Mouse (Mus musculus): ENCODE data around the gene Erc1. TPM values are rescaled to one million over a fixed set of nuclear protein-coding genes. Genes with fewer than 3 reads are reported as not detected.

Gene Erc1
- polyA plus RNA-seq, 1 experiment from 2014 or later = 18.7 TPM

DNA sequence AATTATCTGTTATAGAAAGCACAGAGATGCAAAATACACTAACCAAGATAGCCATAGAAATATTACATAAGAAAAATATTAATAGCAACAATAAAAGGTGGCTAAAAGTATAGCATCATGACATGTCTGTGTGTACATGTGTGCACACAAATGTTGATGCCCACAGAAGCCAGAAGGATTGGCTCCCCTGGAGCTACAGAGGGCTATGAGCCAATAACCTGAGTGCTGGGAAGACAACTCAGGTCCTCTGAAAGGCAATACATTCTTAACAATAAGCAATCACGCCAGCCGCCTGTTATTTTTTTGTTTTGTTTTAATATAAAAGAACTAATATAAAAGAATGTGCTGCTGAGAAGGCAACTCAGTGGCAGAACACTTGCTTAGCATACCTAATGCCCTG lies 44.7 kb downstream of the Erc1 start:
- no peak for ATAC-seq (ENCODE audit: insufficient number of reproducible peaks, low FRiP score)
- no peak overlapping the region for H3K4me2 ChIP-seq
- WGBS = 92% methylated on average over 2 of the region's 2 CpGs
- 0 out of 2 replicates have a peak, but pooled peaks cover 7% of the 10 kb centered on the region for H3K4me1 ChIP-seq (replicated peaks)
- no peak overlapping the region for H3K4me3 ChIP-seq
- no peak overlapping the region for H3K27ac ChIP-seq (ENCODE audit: poor library complexity, severe bottlenecking)
- H3K36me3 ChIP-seq = peaks cover 2% of the 10 kb centered on the region; the same call in 1 of the 2 replicates
- no peaks in the 10 kb centered on the region for H3K9me3 ChIP-seq (replicated peaks)
- H3K9ac ChIP-seq = no peak overlapping the region
- H3K27me3 ChIP-seq (replicated peaks) = no peaks in the 10 kb centered on the region

DNA sequence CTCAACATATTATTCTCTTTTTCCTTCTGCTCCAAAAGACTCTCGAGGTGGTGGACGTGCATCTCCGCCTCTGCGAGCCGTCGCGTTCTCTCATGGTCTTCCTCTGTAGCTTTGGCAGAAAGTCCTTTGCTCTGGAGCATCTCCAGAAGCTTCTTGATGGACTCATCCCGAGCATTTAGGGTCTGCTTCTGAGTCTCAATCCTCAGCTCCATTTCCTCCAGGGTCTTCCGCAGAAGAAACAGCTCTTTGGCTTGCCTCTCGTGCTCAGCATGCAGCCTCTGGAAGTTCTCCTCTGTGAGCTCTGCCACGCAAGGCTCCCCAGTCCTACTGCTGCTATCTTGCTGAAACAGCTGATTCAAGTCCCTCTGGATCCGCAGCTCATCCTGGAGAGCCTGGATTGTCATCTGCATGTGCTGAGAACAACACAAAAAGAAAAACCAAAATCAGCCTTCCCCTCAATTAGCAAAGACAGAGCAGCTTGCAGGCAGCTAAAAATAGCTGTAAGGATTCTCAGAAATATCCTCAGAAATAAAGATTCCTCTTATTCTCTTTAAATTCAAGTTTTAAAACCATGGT lies 51.0 kb downstream of the Erc1 start:
- H3K4me3 ChIP-seq = no peak overlapping the region
- H3K4me1 ChIP-seq (replicated peaks) = no peaks in the 10 kb centered on the region
- no peak for ATAC-seq (ENCODE audit: insufficient number of reproducible peaks, low FRiP score)
- H3K27ac ChIP-seq (ENCODE audit: poor library complexity, severe bottlenecking) = no peak overlapping the region
- peaks cover 12% of the 10 kb centered on the region for H3K36me3 ChIP-seq
- no peaks in the 10 kb centered on the region for H3K27me3 ChIP-seq (replicated peaks)
- no peak overlapping the region for H3K9ac ChIP-seq
- WGBS = 87% methylated on average over 12 of the region's 12 CpGs
- H3K9me3 ChIP-seq (replicated peaks) = no peaks in the 10 kb centered on the region
- H3K4me2 ChIP-seq = no peak overlapping the region

DNA sequence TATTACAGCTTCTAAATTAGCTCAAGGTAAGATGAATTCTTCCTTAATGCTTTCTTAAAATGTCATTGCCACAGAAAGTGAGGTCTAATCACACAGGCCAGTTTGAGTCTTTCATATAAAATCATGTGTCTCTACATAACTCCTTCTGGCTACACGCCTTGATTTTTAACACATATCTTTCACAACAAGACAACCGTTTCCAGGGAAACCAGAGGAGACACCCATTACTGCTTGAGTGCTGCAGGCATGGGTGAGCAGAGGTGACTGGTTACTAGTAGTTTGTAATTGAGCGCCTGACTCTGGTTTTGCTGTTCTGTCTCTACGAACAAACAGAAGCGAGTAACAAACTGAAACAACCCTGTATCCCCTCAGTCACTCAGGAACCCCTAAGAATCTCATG lies 51.7 kb downstream of the Erc1 start:
- no peaks in the 10 kb centered on the region for H3K4me1 ChIP-seq (replicated peaks)
- H3K27ac ChIP-seq (ENCODE audit: poor library complexity, severe bottlenecking) = no peak overlapping the region
- no peak overlapping the region for H3K9ac ChIP-seq
- H3K4me3 ChIP-seq = no peak overlapping the region
- no peak for ATAC-seq (ENCODE audit: insufficient number of reproducible peaks, low FRiP score)
- H3K27me3 ChIP-seq (replicated peaks) = no peaks in the 10 kb centered on the region
- no peaks in the 10 kb centered on the region for H3K9me3 ChIP-seq (replicated peaks)
- H3K36me3 ChIP-seq = peaks cover 12% of the 10 kb centered on the region
- no peak overlapping the region for H3K4me2 ChIP-seq
- 92% methylated on average over 5 of the region's 5 CpGs for WGBS

DNA sequence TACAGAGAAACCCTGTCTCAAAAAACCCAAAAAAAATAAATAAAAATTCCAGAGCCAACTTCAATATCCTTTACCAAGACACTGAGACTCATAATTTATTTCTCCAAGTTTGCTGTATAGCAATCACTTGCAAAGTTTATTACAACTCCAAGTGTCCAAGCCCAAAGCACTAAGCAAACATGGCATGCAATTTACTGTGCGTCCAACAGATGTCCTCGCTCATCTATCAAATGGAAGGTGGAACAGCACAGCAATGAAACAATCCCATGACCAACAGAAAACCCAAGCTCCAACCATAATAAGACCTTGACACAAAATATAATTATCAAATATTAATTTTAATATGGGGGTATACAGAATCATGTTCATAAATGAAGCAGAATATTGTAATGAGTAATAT lies 55.4 kb downstream of the Erc1 start:
- Histone ChIP-seq H3K27ac (ENCODE audit: poor library complexity, severe bottlenecking) (no peak overlapping the region), H3K9me3 (replicated peaks) (no peaks in the 10 kb centered on the region), H3K36me3 (peaks cover 17% of the 10 kb centered on the region), H3K4me3 (no peak overlapping the region), H3K9ac (no peak overlapping the region), H3K4me2 (no peak overlapping the region), H3K4me1 (replicated peaks) (no peaks in the 10 kb centered on the region), H3K27me3 (replicated peaks) (no peaks in the 10 kb centered on the region)
- ATAC-seq (ENCODE audit: insufficient number of reproducible peaks, low FRiP score) = no peak
- WGBS = 35% methylated on average over 2 of the region's 2 CpGs

DNA sequence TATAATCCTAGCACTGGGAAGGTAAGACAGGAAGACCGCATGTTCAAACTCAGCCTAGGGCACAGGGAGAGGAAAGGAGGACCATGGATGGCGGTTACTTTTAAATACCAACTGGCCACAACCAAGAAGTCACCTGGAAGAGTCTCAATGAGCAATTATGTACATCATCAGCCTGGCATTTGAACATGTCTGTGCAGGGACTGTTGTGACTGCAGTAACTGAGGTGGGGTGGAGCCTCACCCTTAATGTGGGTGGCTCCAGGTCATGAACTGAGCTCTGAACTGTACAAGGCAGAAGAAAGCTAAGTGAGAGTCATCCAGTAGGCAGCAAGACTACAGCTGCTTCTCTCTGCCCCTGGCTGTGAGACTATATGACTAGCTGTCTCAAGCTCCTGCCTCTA lies 65.6 kb downstream of the Erc1 start:
- peaks cover 11% of the 10 kb centered on the region for H3K4me1 ChIP-seq (replicated peaks)
- H3K4me3 ChIP-seq = no peak overlapping the region
- 97% methylated on average over 2 of the region's 2 CpGs for WGBS
- H3K9me3 ChIP-seq (replicated peaks) = no peaks in the 10 kb centered on the region
- H3K27ac ChIP-seq (ENCODE audit: poor library complexity, severe bottlenecking) = no peak overlapping the region
- ATAC-seq (ENCODE audit: insufficient number of reproducible peaks, low FRiP score) = no peak
- no peak overlapping the region for H3K4me2 ChIP-seq
- no peak overlapping the region for H3K9ac ChIP-seq
- H3K36me3 ChIP-seq = peaks cover 14% of the 10 kb centered on the region
- no peaks in the 10 kb centered on the region for H3K27me3 ChIP-seq (replicated peaks)

DNA sequence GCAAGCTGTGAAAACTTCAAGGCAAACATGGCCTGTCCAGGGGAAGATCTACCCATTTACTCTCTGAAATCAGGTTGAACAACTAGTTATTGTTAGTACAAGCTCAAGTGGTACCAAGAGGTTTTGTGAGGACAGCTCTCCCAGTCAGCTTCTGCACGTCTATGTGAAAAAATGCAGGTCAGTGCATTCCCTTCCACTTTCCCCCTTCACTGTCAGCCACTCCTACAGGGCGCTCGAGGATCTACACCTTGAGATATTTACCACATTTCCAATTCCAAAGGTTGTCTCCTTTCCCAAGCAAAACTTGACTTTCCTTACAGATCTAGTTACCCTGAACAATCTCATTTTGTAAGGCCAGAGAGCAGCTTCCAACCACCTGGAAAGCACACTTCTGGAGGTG lies 66.9 kb downstream of the Erc1 start:
- no peak overlapping the region for H3K9ac ChIP-seq
- no peaks in the 10 kb centered on the region for H3K27me3 ChIP-seq (replicated peaks)
- H3K4me2 ChIP-seq = no peak overlapping the region
- no peak for ATAC-seq (ENCODE audit: insufficient number of reproducible peaks, low FRiP score)
- no peaks in the 10 kb centered on the region for H3K9me3 ChIP-seq (replicated peaks)
- H3K27ac ChIP-seq (ENCODE audit: poor library complexity, severe bottlenecking) = no peak overlapping the region
- peaks cover 11% of the 10 kb centered on the region for H3K4me1 ChIP-seq (replicated peaks)
- H3K4me3 ChIP-seq = no peak overlapping the region
- H3K36me3 ChIP-seq = peaks cover 14% of the 10 kb centered on the region
- 65% methylated on average over 3 of the region's 3 CpGs for WGBS

DNA sequence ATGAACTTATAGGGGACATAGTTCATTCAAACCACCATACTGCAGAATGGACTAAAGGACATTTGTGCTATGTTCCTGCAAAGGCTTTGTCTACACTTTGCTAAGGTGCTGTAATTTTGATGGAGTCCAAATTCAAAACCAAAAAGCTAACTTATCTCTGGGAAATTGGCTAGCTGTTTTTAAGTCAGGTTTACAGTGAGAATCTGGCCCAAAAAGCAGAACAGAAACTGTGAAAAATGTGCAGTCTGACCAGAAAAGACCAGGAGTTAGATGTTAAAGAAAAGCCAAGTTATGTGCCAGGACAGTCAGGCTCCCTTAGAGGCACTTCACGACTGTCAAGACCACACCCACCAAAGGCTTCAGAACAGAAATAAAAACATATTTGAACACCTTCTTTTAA lies 79.2 kb downstream of the Erc1 start:
- H3K36me3 ChIP-seq = peaks cover 11% of the 10 kb centered on the region; the same call in 1 of the 2 replicates
- H3K4me2 ChIP-seq = no peak overlapping the region
- H3K4me3 ChIP-seq = no peak overlapping the region
- WGBS = 74% methylated on average over 1 of the region's 1 CpGs
- no peak overlapping the region for H3K9ac ChIP-seq
- H3K9me3 ChIP-seq (replicated peaks) = no peaks in the 10 kb centered on the region; the same call in 1 of the 2 replicates
- H3K27me3 ChIP-seq (replicated peaks) = no peaks in the 10 kb centered on the region
- H3K4me1 ChIP-seq (replicated peaks) = peaks cover 2% of the 10 kb centered on the region; the same call in 1 of the 2 replicates
- no peak overlapping the region for H3K27ac ChIP-seq (ENCODE audit: poor library complexity, severe bottlenecking)
- no peak for ATAC-seq (ENCODE audit: insufficient number of reproducible peaks, low FRiP score)

DNA sequence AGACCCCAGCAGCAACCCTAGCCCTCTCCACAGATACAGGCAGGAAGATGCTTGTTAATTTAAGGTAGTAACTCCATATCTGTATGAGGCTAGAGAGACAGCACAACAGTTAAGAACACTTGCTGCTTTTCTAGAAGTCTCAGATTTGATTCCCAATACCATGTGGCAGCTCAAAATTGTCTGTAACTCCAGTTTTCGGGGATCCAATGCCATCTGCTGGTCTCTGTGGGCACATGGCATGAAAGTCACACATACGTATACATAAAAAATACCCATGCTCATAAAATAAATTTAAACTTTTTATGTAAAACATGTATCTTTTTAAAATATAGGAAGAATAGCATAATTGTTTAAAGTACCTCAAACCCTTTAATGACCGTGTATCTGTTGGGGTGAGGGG lies 83.6 kb downstream of the Erc1 start:
- no peak overlapping the region for H3K9ac ChIP-seq
- H3K4me2 ChIP-seq = no peak overlapping the region
- no peak for ATAC-seq (ENCODE audit: insufficient number of reproducible peaks, low FRiP score)
- WGBS = 89% methylated on average over 3 of the region's 3 CpGs
- no peak overlapping the region for H3K4me3 ChIP-seq
- H3K9me3 ChIP-seq (replicated peaks) = no peaks in the 10 kb centered on the region
- H3K36me3 ChIP-seq = peaks cover 7% of the 10 kb centered on the region
- peaks cover 2% of the 10 kb centered on the region; the same call in 1 of the 2 replicates for H3K4me1 ChIP-seq (replicated peaks)
- no peak overlapping the region for H3K27ac ChIP-seq (ENCODE audit: poor library complexity, severe bottlenecking)
- no peaks in the 10 kb centered on the region for H3K27me3 ChIP-seq (replicated peaks)

DNA sequence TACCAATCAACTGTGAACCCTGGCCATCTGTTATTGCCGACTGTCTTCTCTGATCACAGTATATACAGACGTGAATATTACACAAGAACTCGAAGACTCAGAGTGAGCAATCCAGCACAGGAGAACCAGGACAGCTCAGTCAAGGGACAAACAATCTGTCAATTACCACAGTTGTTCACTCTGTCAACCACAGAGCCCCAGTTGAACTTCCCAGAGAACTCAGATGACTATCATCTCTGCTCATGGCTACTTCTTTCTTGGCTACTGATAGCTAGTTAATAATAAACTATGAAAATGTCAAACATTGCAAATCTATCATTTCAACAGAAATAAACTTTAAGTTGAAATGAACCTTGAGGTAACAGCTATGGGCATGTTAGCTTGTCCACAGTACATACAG lies 88.1 kb downstream of the Erc1 start:
- Histone ChIP-seq H3K4me2 (no peak overlapping the region), H3K27ac (ENCODE audit: poor library complexity, severe bottlenecking) (no peak overlapping the region), H3K4me1 (replicated peaks) (peaks cover 7% of the 10 kb centered on the region; the same call in 1 of the 2 replicates), H3K27me3 (replicated peaks) (no peaks in the 10 kb centered on the region), H3K9ac (no peak overlapping the region), H3K36me3 (peaks cover 7% of the 10 kb centered on the region), H3K4me3 (no peak overlapping the region), H3K9me3 (replicated peaks) (no peaks in the 10 kb centered on the region)
- 85% methylated on average over 3 of the region's 3 CpGs for WGBS
- ATAC-seq (ENCODE audit: insufficient number of reproducible peaks, low FRiP score) = no peak

DNA sequence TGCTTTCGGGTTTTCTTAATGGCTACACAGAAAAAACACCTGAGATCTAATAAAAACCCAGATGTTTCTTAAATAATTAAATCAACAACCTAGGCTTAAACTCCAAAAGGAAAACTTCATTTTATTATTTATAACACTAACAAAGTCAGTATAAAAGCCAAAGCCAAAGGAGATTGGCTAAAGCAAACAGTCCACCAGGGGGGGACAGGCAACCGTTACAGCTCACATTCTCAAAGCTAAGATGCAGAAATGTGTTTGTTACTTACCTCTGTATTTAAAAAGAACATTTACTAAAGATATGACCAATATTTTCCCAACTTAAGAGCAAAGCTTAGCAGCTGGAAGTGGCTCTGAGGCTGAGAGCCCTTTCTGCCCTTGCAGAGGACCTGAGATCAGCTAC lies 89.5 kb downstream of the Erc1 start:
- ATAC-seq (ENCODE audit: insufficient number of reproducible peaks, low FRiP score) = no peak
- Histone ChIP-seq H3K9me3 (replicated peaks) (no peaks in the 10 kb centered on the region), H3K27ac (ENCODE audit: poor library complexity, severe bottlenecking) (no peak overlapping the region), H3K9ac (no peak overlapping the region), H3K36me3 (peaks cover 7% of the 10 kb centered on the region), H3K4me3 (no peak overlapping the region), H3K4me1 (replicated peaks) (0 out of 2 replicates have a peak, but pooled peaks cover 5% of the 10 kb centered on the region), H3K27me3 (replicated peaks) (no peaks in the 10 kb centered on the region), H3K4me2 (no peak overlapping the region)
- WGBS = 86% methylated on average over 2 of the region's 2 CpGs

DNA sequence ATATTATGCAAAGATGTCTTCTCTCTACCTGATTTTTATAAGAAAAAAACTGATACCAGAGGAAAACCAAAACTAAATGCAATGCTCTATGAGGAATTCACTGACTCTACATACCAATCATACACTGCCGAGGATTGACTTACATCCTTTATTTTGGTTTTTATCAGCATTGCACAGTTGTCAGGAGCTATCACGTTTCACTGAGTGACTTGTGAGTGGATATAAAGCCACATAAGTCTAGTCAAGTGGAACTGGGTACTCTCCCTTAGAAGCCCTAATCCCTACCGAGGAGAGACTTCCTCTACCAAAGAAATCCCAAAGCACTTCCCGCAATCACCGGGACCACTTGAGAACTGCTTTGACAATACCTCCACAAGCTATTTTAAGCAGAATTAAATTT lies 90.2 kb downstream of the Erc1 start:
- Histone ChIP-seq H3K27ac (ENCODE audit: poor library complexity, severe bottlenecking) (no peak overlapping the region), H3K27me3 (replicated peaks) (no peaks in the 10 kb centered on the region), H3K9ac (no peak overlapping the region), H3K4me3 (no peak overlapping the region), H3K9me3 (replicated peaks) (no peaks in the 10 kb centered on the region), H3K4me2 (no peak overlapping the region), H3K4me1 (replicated peaks) (0 out of 2 replicates have a peak, but pooled peaks cover 5% of the 10 kb centered on the region), H3K36me3 (peaks cover 10% of the 10 kb centered on the region)
- WGBS = 37% methylated on average over 5 of the region's 5 CpGs
- no peak for ATAC-seq (ENCODE audit: insufficient number of reproducible peaks, low FRiP score)

DNA sequence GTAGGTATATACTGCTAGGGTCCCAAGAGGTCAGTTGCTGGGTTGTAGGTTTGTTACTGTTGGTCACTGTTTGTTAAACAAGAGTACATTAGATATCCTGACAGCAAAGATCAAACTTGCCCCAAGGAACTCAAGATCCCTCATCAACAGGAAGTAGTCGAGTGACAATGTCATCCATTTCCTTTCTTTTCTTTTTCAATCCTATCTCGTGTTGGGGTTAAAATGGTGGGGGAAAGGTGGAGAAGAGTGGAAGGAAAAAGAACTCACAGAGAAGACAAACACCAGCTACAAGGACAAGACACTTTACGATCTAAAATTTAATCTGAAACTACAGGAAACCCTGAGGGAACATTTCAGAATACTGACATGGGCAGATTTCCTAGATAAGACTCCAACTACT lies 92.1 kb downstream of the Erc1 start:
- Histone ChIP-seq H3K36me3 (peaks cover 22% of the 10 kb centered on the region), H3K27me3 (replicated peaks) (no peaks in the 10 kb centered on the region), H3K9me3 (replicated peaks) (no peaks in the 10 kb centered on the region), H3K9ac (no peak overlapping the region), H3K27ac (ENCODE audit: poor library complexity, severe bottlenecking) (no peak overlapping the region), H3K4me3 (no peak overlapping the region), H3K4me1 (replicated peaks) (0 out of 2 replicates have a peak, but pooled peaks cover 5% of the 10 kb centered on the region), H3K4me2 (no peak overlapping the region)
- WGBS = 46% methylated on average over 3 of the region's 3 CpGs
- no peak for ATAC-seq (ENCODE audit: insufficient number of reproducible peaks, low FRiP score)
